Mouse (Mus musculus): ENCODE results near the gene Eid2.

Eid2 gene

GRCm38 (mm10) chr7:28294481-28294880 lies 26.8 kb downstream of the Eid2 start:
- DNase-seq = peak; percentile 77

GRCm38 (mm10) chr7:28298837-28299625 lies 31.4 kb downstream of the Eid2 start:
- DNase-seq = peak; percentile 40

DNA sequence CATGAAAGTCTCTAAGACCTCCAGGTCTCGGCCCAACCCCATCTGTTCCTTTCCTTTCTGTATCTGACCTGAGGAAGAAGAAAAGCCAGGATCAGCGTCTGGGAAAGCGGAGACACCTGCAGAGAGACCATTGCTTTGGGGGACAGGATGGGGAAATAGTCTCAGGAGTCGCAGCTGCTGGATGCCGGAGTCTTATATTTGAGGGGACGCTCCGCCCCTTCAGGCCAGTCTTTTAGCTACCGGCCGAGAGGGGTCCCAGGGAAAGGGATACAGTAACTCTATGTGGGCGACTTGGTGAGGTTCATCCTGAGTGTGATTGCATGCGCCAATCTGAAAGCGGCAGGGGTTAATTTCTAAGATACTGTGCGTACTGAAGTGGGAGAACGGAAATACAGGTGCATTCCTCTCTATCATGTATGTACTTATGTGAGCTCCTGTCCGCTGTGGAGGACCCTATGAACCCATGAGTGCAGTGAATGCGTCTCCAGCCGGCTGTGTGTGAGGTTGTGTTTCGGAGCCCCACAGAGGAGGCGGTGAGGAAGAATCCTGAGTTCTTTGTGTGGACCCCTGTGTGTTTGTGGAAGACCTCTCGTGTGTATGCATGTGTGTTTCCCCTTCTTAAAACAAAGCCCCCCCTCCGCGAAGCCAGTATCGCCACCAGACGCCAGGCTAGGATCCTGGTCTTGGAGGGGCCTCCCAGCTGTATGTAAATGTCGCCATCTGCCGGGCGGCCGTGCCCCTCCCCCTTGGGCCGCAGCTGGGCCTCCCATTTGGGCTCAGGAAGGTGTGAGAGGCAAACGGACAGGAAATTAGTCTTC lies 34.1 kb downstream of the Eid2 start, which contains the start of gene Dll3:
Gene Dll3, minus strand, starts transcription at position 623 of the 818 bp plus-strand sequence.
- DNase-seq = peak; percentile 49

DNA sequence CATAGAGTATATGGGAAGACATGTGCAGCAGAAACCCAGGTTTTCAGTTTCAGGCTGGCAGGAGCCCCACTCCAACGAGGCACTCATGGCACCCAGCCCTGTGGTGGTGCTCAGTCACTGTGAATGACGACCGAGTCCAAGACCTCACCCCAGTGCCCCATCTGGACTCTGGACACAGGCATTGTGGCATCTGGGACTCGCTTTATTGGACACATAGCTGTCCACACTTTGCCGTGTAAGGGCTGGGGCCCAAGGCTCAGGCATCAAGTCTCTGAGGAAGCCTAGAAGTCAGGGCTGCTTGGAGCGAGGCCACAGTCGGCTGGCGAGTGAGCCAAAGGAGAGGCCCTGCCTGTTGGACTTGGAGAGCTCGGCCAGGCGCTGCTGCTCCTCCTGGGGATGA lies 38.0 kb downstream of the Eid2 start:
- no peak for DNase-seq

DNA sequence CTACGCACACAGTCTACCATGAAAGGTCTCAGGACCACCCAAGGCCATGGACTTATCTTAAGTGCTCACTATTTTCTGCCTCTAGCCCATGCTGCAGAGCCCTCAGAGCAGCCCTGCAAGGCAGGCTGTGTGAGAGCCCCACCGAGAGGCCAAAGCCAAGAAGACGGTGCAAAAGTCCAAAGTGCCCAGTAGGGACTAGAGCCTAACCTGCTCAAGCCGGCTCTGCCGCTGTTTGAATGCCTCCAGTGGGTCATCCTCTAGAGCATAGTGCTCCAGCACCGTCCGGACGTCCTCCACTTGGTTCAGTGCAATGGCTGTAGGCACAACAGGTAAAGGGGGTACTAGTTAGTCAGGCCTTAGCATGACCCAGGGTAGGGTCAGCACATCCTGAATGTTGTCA lies 38.5 kb downstream of the Eid2 start:
- DNase-seq = no peak

GRCm38 (mm10) chr7:28309737-28310136 lies 42.1 kb downstream of the Eid2 start:
- DNase-seq = no peak

DNA sequence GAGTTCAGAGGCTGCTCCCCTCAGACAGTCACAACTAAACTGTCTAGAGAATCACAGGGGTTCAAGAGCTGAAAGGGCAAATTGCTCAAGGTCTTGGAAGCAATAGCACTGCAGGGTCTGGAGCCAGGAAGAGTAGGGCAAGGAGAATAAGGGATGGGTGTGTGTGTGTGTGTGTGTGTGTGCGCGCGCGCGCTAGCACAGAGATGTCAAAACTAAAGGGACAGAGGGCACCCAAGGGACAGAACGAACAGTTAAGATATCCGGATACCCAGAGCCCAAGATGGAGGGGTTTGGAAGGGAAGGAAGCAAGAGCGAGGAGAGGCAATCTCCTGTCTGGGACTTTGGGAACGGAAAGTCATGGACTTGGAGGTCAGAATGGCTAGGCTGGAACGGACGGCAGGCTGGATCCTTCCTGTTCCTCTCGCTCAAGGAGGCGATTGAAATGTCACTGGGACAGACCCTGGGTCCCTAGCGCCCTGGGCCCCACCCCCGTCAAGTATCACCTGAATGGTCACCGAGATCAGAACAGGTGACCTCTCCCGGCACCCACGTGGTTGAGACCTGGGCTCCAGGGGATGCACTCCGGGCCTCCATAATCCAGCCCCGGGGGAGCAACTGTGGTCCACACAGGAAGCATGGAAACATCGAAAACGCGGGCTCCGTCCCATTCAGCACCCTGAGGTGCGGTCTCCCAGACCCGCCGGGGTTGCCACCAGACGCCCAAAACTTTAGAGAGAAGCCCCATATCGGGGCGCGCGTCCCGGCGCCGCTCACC lies 43.7 kb downstream of the Eid2 start:
- no peak for DNase-seq

- peak; percentile 99 for DNase-seq
Observed at GRCm38 (mm10) chr7:28311926-28312543, 44.4 kb downstream of the Eid2 start, which contains the start of gene Timm50. Gene Timm50 (minus strand): TSS chr7:28312072.

DNA sequence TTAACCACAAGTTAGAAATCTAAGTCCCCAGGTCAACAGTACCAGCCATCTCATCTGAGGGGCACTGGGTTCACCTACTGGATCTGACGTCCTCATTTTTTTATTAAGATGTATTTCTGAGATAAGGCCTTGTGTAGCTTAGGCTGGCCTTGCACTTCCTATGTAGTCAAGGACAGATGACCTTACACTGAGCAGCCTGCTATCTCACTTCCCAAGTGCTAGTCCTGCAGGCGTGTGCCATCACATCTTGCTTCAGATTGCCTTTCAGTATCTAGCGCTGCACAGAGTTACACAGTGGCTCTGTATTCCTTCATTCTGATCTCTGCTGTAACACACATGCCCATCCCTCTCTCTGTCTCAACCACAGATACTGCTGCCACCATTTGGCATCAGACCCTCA lies 50.4 kb downstream of the Eid2 start:
- no peak for DNase-seq

- no peak for DNase-seq
Observed at GRCm38 (mm10) chr7:28318714-28319113, 51.0 kb downstream of the Eid2 start.
